Comparison of ENCODE assay signal across 18 mouse cellular contexts in genomic region chr1:162240720-162241119, GRCm38 (mm10).
DNase-seq lines count a peak whose midpoint lies in the region; ATAC-seq and TF ChIP-seq lines count a peak whose summit lies in the region.
"Had no signal": no experiment of that assay in that cellular context is flagged by ENCODE, and none has a peak within 500 bp of the region (broad histone marks: within the 10 kb centered on the region; RNA-seq: fewer than 3 reads in every experiment).

No protein-coding gene starts in this region.

- intact Hi-C loops in heart, postnatal 25 days (cut with DNase I): no loop called here

- no peak overlapping the region for H3K4me2 ChIP-seq in liver, embryonic 11.5 days
- H3K4me2 ChIP-seq in embryonic facial prominence, embryonic 13.5 days: no peak overlapping the region
- no peak overlapping the region for H3K4me2 ChIP-seq in forebrain, embryonic 16.5 days (ENCODE audit: low read length)
- H3K4me2 ChIP-seq: forebrain, embryonic 15.5 days; hindbrain, embryonic 13.5 days; limb, embryonic 12.5 days; midbrain, embryonic 11.5 days had no signal

- H3K79me2 ChIP-seq in liver, adult 2 months (ENCODE audit: control insufficient read depth, insufficient read depth, low read length): no peaks in the 10 kb centered on the region

- H3K4me1 ChIP-seq in liver, adult 2 months (ENCODE audit: control insufficient read depth, insufficient read depth, low read length): peaks cover 12% of the 10 kb centered on the region
- H3K4me1 ChIP-seq in liver, embryonic 11.5 days (replicated peaks; ENCODE audit: control insufficient read depth, insufficient read depth, low read length): no peaks in the 10 kb centered on the region
- peaks cover 44% of the 10 kb centered on the region for H3K4me1 ChIP-seq in embryonic facial prominence, embryonic 13.5 days
- no peaks in the 10 kb centered on the region for H3K4me1 ChIP-seq in forebrain, embryonic 16.5 days (replicated peaks; ENCODE audit: control insufficient read depth, insufficient read depth, low read length)
- H3K4me1 ChIP-seq: forebrain, embryonic 15.5 days; hindbrain, embryonic 13.5 days had no signal

- no peaks in the 10 kb centered on the region for H3K9me3 ChIP-seq in liver, embryonic 11.5 days (ENCODE audit: control insufficient read depth, low read length)
- no peaks in the 10 kb centered on the region for H3K9me3 ChIP-seq in embryonic facial prominence, embryonic 13.5 days
- no peaks in the 10 kb centered on the region for H3K9me3 ChIP-seq in forebrain, embryonic 16.5 days (ENCODE audit: control insufficient read depth, low read length)
- H3K9me3 ChIP-seq: forebrain, embryonic 15.5 days; hindbrain, embryonic 13.5 days; limb, embryonic 12.5 days had no signal

- no peak overlapping the region for H3K4me3 ChIP-seq in liver, adult 2 months (ENCODE audit: insufficient read depth, low read depth, low read length)
- no peak overlapping the region for H3K4me3 ChIP-seq in liver, embryonic 11.5 days (ENCODE audit: low read depth, low read length)
- no peak overlapping the region for H3K4me3 ChIP-seq in embryonic facial prominence, embryonic 13.5 days
- no peak overlapping the region for H3K4me3 ChIP-seq in forebrain, embryonic 16.5 days (replicated peaks; ENCODE audit: low read length)
- H3K4me3 ChIP-seq: forebrain, embryonic 15.5 days; hindbrain, embryonic 13.5 days; limb, embryonic 12.5 days had no signal

- no peaks in the 10 kb centered on the region for H3K27me3 ChIP-seq in liver, adult 2 months (ENCODE audit: control insufficient read depth, insufficient read depth, low read length)
- no peaks in the 10 kb centered on the region for H3K27me3 ChIP-seq in liver, embryonic 11.5 days (replicated peaks; ENCODE audit: control insufficient read depth, insufficient read depth, low read length)
- H3K27me3 ChIP-seq in embryonic facial prominence, embryonic 13.5 days: no peaks in the 10 kb centered on the region
- no peaks in the 10 kb centered on the region for H3K27me3 ChIP-seq in forebrain, embryonic 16.5 days (replicated peaks; ENCODE audit: control insufficient read depth, insufficient read depth, low read length)
- H3K27me3 ChIP-seq: forebrain, embryonic 15.5 days; hindbrain, embryonic 13.5 days; limb, embryonic 12.5 days had no signal

- peak; percentile 77 for DNase-seq in heart, adult 11 months
- no peak for DNase-seq in heart, postnatal 25 days (ENCODE audit: low spot score)
- peak; percentile 79 for DNase-seq in liver, adult 2 months (ENCODE audit: extremely low read depth, low read depth, low spot score)
- no peak for DNase-seq in liver, embryonic 11.5 days (ENCODE audit: low spot score)
- peak; percentile 11 for DNase-seq in skeletal muscle tissue, adult 2 months (ENCODE audit: low read depth, low spot score)
- DNase-seq: cerebellum, adult 9-10 months; gastrocnemius, postnatal 36 days; heart, postnatal 36 days; kidney, adult 9 months; lung, postnatal 14 days; thymus, postnatal 25 days had no signal

- no peak for TF ChIP-seq CTCF in liver, adult 2 months (IDR thresholded peaks at IDR 0.05; ENCODE audit: low read depth, low read length)

- no peak overlapping the region for H3K27ac ChIP-seq in liver, adult 2 months (replicated peaks; ENCODE audit: insufficient read depth, low read depth, low read length)
- no peak overlapping the region for H3K27ac ChIP-seq in liver, embryonic 11.5 days (ENCODE audit: low read depth, low read length)
- H3K27ac ChIP-seq in embryonic facial prominence, embryonic 13.5 days: peak overlapping the region; percentile 28; the same call in 1 of the 2 replicates
- H3K27ac ChIP-seq in forebrain, embryonic 16.5 days (ENCODE audit: low read length): no peak overlapping the region
- H3K27ac ChIP-seq: forebrain, embryonic 15.5 days; hindbrain, embryonic 13.5 days; limb, embryonic 12.5 days had no signal

- no peaks in the 10 kb centered on the region for H3K36me3 ChIP-seq in liver, adult 2 months (ENCODE audit: control insufficient read depth, insufficient read depth, low read length)
- H3K36me3 ChIP-seq in liver, embryonic 11.5 days (ENCODE audit: control insufficient read depth, insufficient read depth, low read length): no peaks in the 10 kb centered on the region
- no peaks in the 10 kb centered on the region for H3K36me3 ChIP-seq in embryonic facial prominence, embryonic 13.5 days
- no peaks in the 10 kb centered on the region for H3K36me3 ChIP-seq in forebrain, embryonic 16.5 days (ENCODE audit: control insufficient read depth, insufficient read depth)
- H3K36me3 ChIP-seq: forebrain, embryonic 15.5 days; hindbrain, embryonic 13.5 days; limb, embryonic 12.5 days had no signal

- 24% methylated on average over 4 of the region's 4 CpGs for WGBS in liver, adult 2 months
- 73% methylated on average over 4 of the region's 4 CpGs for WGBS in liver, embryonic 11.5 days
- 84% methylated on average over 4 of the region's 4 CpGs for WGBS in embryonic facial prominence, embryonic 13.5 days
- 89% methylated on average over 4 of the region's 4 CpGs for WGBS in forebrain, embryonic 16.5 days

- no peak for ATAC-seq in liver, embryonic 11.5 days (replicated peaks; ENCODE audit: low FRiP score)
- no peak for ATAC-seq in embryonic facial prominence, embryonic 13.5 days (ENCODE audit: insufficient number of reproducible peaks, insufficient read depth, low FRiP score, low TSS enrichment, low read depth)
- no peak for ATAC-seq in forebrain, embryonic 16.5 days
- ATAC-seq: activated CD4-positive, CD25-positive, alpha-beta regulatory T cell, adult 4 months; forebrain, embryonic 15.5 days had no signal

- TF ChIP-seq POLR2A in liver, adult 2 months (IDR thresholded peaks at IDR 0.05; ENCODE audit: extremely low read depth, insufficient read depth, low read length): no peak

- H3K9ac ChIP-seq in liver, adult 2 months (ENCODE audit: low read depth, low read length): no peak overlapping the region
- no peak overlapping the region for H3K9ac ChIP-seq in liver, embryonic 11.5 days (ENCODE audit: low read depth, low read length)
- no peak overlapping the region for H3K9ac ChIP-seq in embryonic facial prominence, embryonic 13.5 days
- no peak overlapping the region for H3K9ac ChIP-seq in forebrain, embryonic 16.5 days (replicated peaks; ENCODE audit: low read depth, low read length)
- H3K9ac ChIP-seq: forebrain, embryonic 15.5 days; hindbrain, embryonic 13.5 days; limb, embryonic 12.5 days had no signal

Comparison
In these comparisons a context has a peak if more than half of its experiments do, and no peak if none do; other contexts are left out.
1. DNase-seq: peak in heart, adult 11 months (single experiment), liver, adult 2 months (single experiment) and skeletal muscle tissue, adult 2 months (single experiment); none in heart, postnatal 25 days (single experiment) and liver, embryonic 11.5 days (single experiment).